Mouse (Mus musculus) MEL (cell line): Measurements from ENCODE around the gene Vmn1r49. TPM values are rescaled to one million over a fixed set of nuclear protein-coding genes. Genes with fewer than 3 reads are reported as not detected.

Experiments used
- polyA plus RNA-seq, 2 experiments: library from polyadenylated mRNA; stranded (reverse) in 1 of 2; unstranded in 1 of 2; fragments of >175 nt in 1 of 2; fragments of >200 nt in 1 of 2; gene quantifications; 2 replicates each; pipeline versions ENCODE4 v1.2.1 to v1.2.4; 2012; ENCODE audit warnings: low replicate concordance in 2 of 2, low read depth in 1 of 2; ENCODE audit not compliant: insufficient read length in 2 of 2, insufficient read depth in 1 of 2, missing spikeins in 1 of 2
- total RNA-seq: library from RNA; depleted of rRNA; stranded (reverse); fragments of 300-350 nt; gene quantifications from 2 replicates; pipeline ENCODE4 v1.2.3, GENCODE M21; 2012; rRNA removed

The Vmn1r49 gene
- total and polyA plus RNA-seq, 3 experiments = not detected

Other genes with a start within 250 kb of the Vmn1r49 start
- not detected in 2 replicates for gene Vmn1r42, start 202.1 kb downstream of the Vmn1r49 start, total RNA-seq
- not detected for gene Vmn1r42, start 202.1 kb downstream of the Vmn1r49 start, polyA plus RNA-seq
- gene Vmn1r43, start 202.1 kb downstream of the Vmn1r49 start, total RNA-seq = not detected in 2 replicates
- gene Vmn1r43, start 202.1 kb downstream of the Vmn1r49 start, polyA plus RNA-seq = under 1 TPM in 1 of 2 experiments, not detected in 1; 0.11 TPM
- not detected in 2 replicates for gene Vmn1r44, start 194.8 kb downstream of the Vmn1r49 start, total RNA-seq
- gene Vmn1r44, start 194.8 kb downstream of the Vmn1r49 start, polyA plus RNA-seq = not detected
- gene Vmn1r45, start 137.9 kb downstream of the Vmn1r49 start, total RNA-seq = not detected in 2 replicates
- not detected for gene Vmn1r45, start 137.9 kb downstream of the Vmn1r49 start, polyA plus RNA-seq
- not detected in 2 replicates for gene Vmn1r46, start 109.2 kb downstream of the Vmn1r49 start, total RNA-seq
- not detected for gene Vmn1r46, start 109.2 kb downstream of the Vmn1r49 start, polyA plus RNA-seq
- not detected in 2 replicates for gene Vmn1r47, start 62.4 kb downstream of the Vmn1r49 start, total RNA-seq
- gene Vmn1r47, start 62.4 kb downstream of the Vmn1r49 start, polyA plus RNA-seq = not detected
- gene Vmn1r48, start 41.7 kb downstream of the Vmn1r49 start, total RNA-seq = not detected in 2 replicates
- gene Vmn1r48, start 41.7 kb downstream of the Vmn1r49 start, polyA plus RNA-seq = not detected
- gene Vmn1r50, start 22.9 kb upstream of the Vmn1r49 start, total RNA-seq = not detected in 2 replicates
- not detected for gene Vmn1r50, start 22.9 kb upstream of the Vmn1r49 start, polyA plus RNA-seq
- not detected in 2 replicates for gene Vmn1r51, start 44.1 kb upstream of the Vmn1r49 start, total RNA-seq
- gene Vmn1r51, start 44.1 kb upstream of the Vmn1r49 start, polyA plus RNA-seq = not detected
- gene Vmn1r52, start 96.3 kb upstream of the Vmn1r49 start, total RNA-seq = not detected in 2 replicates
- gene Vmn1r52, start 96.3 kb upstream of the Vmn1r49 start, polyA plus RNA-seq = not detected
- gene V1ra8, start 124.3 kb upstream of the Vmn1r49 start, total RNA-seq = not detected in 2 replicates
- gene V1ra8, start 124.3 kb upstream of the Vmn1r49 start, polyA plus RNA-seq = not detected
- gene Vmn1r53, start 145.9 kb upstream of the Vmn1r49 start, total RNA-seq = not detected in 2 replicates
- not detected for gene Vmn1r53, start 145.9 kb upstream of the Vmn1r49 start, polyA plus RNA-seq
- not detected in 2 replicates for gene Vmn1r54, start 167.8 kb upstream of the Vmn1r49 start, total RNA-seq
- not detected for gene Vmn1r54, start 167.8 kb upstream of the Vmn1r49 start, polyA plus RNA-seq
- not detected in 2 replicates for gene BC048671, start 222.7 kb upstream of the Vmn1r49 start, total RNA-seq
- not detected for gene BC048671, start 222.7 kb upstream of the Vmn1r49 start, polyA plus RNA-seq
- not detected in 2 replicates for gene Chst13, start 246.7 kb upstream of the Vmn1r49 start, total RNA-seq
- not detected for gene Chst13, start 246.7 kb upstream of the Vmn1r49 start, polyA plus RNA-seq